Mouse (Mus musculus): ENCODE data around the gene Psg19. TPM values are rescaled to one million over a fixed set of nuclear protein-coding genes. Genes with fewer than 3 reads are reported as not detected.
"Not testable (repeated sequence)": the region's sequence is repeated elsewhere in the genome, so short reads cannot be mapped to it uniquely, and the experiment has no call there.

The Psg19 gene
- polyA plus RNA-seq, 1 experiment from 2014 or later = not detected

DNA sequence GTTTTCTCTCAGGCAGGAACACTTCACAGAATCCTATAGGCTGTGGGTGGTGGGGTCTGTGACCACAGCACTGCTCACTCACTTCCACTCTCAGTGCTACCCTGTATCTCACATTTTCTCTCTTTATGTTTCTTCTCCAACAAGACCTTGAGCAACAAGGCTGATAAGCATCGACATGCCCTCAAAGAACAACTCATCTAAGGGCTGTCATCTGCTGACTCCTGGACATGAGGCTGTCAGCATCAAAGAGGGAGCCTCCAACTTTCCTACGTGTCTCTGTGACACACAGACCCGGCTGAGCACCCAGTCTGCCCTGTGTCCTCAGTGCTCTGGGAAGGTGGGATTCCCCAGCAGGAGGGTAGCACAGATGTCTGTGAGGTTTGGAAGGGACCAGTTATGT lies 23.2 kb upstream of the Psg19 start, which contains the start of gene Psg17:
Gene Psg17, minus strand, starts transcription at position 101 of the 400 bp plus-strand sequence.
- no peaks in the 10 kb centered on the region for H3K9me3 ChIP-seq (replicated peaks; ENCODE audit: control insufficient read depth, low read length)
- WGBS = 47% methylated on average over 3 of the region's 3 CpGs
- no peak within 1 kb of the TSS for H3K4me3 ChIP-seq (ENCODE audit: low read length)
- no peak within 1 kb of the TSS for H3K27ac ChIP-seq (ENCODE audit: low read length)
- H3K4me1 ChIP-seq (ENCODE audit: control insufficient read depth, insufficient read depth, low read length) = no peaks in the 10 kb centered on the region
- no peaks in the 10 kb centered on the region for H3K36me3 ChIP-seq (ENCODE audit: control insufficient read depth, insufficient read depth)
- H3K27me3 ChIP-seq (ENCODE audit: control insufficient read depth, insufficient read depth, low read length) = no peaks in the 10 kb centered on the region
- H3K4me2 ChIP-seq (ENCODE audit: low read depth, low read length) = no peak within 1 kb of the TSS
- no peak for ATAC-seq (replicated peaks; ENCODE audit: extremely low read depth, insufficient read depth, low FRiP score)
- H3K9ac ChIP-seq (ENCODE audit: low read length) = no peak within 1 kb of the TSS

DNA sequence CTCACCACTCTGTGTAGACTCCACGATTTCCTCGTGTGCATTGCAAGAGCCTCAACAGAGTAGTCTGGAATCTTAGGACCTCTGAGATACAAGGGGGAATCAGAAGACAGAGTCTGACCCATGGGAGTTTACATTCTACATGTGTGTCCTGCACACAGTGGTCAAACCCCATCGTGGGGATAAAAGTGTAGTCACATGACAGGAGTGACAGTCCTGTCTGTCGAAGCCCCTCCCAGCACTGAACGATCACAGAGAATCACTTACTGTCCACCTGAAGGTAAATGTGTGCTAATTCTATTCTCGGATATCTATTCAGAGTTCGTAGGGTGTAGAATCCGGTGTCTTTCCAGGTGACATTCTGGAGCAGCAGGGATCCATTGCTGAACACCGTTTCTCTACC lies 20.0 kb upstream of the Psg19 start:
- H3K4me3 ChIP-seq (ENCODE audit: low read length) = no peak overlapping the region
- no peak overlapping the region for H3K27ac ChIP-seq (ENCODE audit: low read length)
- no peaks in the 10 kb centered on the region for H3K27me3 ChIP-seq (ENCODE audit: control insufficient read depth, insufficient read depth, low read length)
- H3K9ac ChIP-seq (ENCODE audit: low read length) = no peak overlapping the region
- ATAC-seq (replicated peaks; ENCODE audit: extremely low read depth, insufficient read depth, low FRiP score) = no peak
- no peaks in the 10 kb centered on the region for H3K4me1 ChIP-seq (ENCODE audit: control insufficient read depth, insufficient read depth, low read length)
- H3K4me2 ChIP-seq (ENCODE audit: low read depth, low read length) = no peak overlapping the region
- 77% methylated on average over 9 of the region's 9 CpGs for WGBS
- H3K36me3 ChIP-seq (ENCODE audit: control insufficient read depth, insufficient read depth) = no peaks in the 10 kb centered on the region
- no peaks in the 10 kb centered on the region for H3K9me3 ChIP-seq (replicated peaks; ENCODE audit: control insufficient read depth, low read length)

GRCm38 (mm10) chr7:18803526-18803925 lies 5.2 kb upstream of the Psg19 start:
- no peaks in the 10 kb centered on the region for H3K27me3 ChIP-seq (ENCODE audit: control insufficient read depth, insufficient read depth, low read length)
- no peak overlapping the region for H3K4me2 ChIP-seq (ENCODE audit: low read depth, low read length)
- H3K4me1 ChIP-seq (ENCODE audit: control insufficient read depth, insufficient read depth, low read length) = no peaks in the 10 kb centered on the region
- no peak for ATAC-seq (replicated peaks; ENCODE audit: extremely low read depth, insufficient read depth, low FRiP score)
- H3K27ac ChIP-seq (ENCODE audit: low read length) = no peak overlapping the region
- no peak overlapping the region for H3K4me3 ChIP-seq (ENCODE audit: low read length)
- no peak overlapping the region for H3K9ac ChIP-seq (ENCODE audit: low read length)
- H3K36me3 ChIP-seq (ENCODE audit: control insufficient read depth, insufficient read depth) = no peaks in the 10 kb centered on the region
- no peaks in the 10 kb centered on the region for H3K9me3 ChIP-seq (replicated peaks; ENCODE audit: control insufficient read depth, low read length)

DNA sequence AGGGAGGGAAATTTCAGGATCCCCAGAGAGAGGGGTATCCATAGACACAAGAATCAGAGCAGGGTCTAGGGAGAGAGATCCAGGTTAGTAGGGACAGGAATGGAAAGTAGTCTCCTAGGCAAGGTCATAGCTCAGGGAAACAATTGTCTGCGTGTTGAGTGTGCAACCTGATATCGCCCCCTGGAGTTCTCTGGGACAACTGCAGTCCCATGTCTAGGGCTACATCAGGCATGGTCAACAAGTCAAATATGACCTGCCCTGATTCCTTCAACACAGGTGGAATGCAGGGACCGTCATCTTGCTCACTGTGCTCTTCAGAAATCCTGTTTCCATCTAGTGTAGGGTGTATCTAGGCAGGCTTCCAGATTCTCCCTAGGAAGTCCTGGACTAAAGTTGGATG lies 809 bp upstream of the Psg19 start:
- H3K27me3 ChIP-seq (ENCODE audit: control insufficient read depth, insufficient read depth, low read length) = no peaks in the 10 kb centered on the region
- H3K4me3 ChIP-seq (ENCODE audit: low read length) = no peak overlapping the region
- H3K36me3 ChIP-seq (ENCODE audit: control insufficient read depth, insufficient read depth) = no peaks in the 10 kb centered on the region
- H3K9ac ChIP-seq (ENCODE audit: low read length) = no peak overlapping the region
- H3K4me1 ChIP-seq (ENCODE audit: control insufficient read depth, insufficient read depth, low read length) = no peaks in the 10 kb centered on the region
- no peak overlapping the region for H3K4me2 ChIP-seq (ENCODE audit: low read depth, low read length)
- no peaks in the 10 kb centered on the region for H3K9me3 ChIP-seq (replicated peaks; ENCODE audit: control insufficient read depth, low read length)
- no peak overlapping the region for H3K27ac ChIP-seq (ENCODE audit: low read length)
- 42% methylated on average over 3 of the region's 3 CpGs for WGBS
- no peak for ATAC-seq (replicated peaks; ENCODE audit: extremely low read depth, insufficient read depth, low FRiP score)

GRCm38 (mm10) chr7:18790671-18791070 lies 7.6 kb downstream of the Psg19 start:
- not testable (repeated sequence) for H3K9ac ChIP-seq (ENCODE audit: low read length); H3K36me3 ChIP-seq (ENCODE audit: control insufficient read depth, insufficient read depth); H3K9me3 ChIP-seq (replicated peaks; ENCODE audit: control insufficient read depth, low read length); H3K27me3 ChIP-seq (ENCODE audit: control insufficient read depth, insufficient read depth, low read length); H3K4me2 ChIP-seq (ENCODE audit: low read depth, low read length); H3K4me3 ChIP-seq (ENCODE audit: low read length); H3K27ac ChIP-seq (ENCODE audit: low read length); H3K4me1 ChIP-seq (ENCODE audit: control insufficient read depth, insufficient read depth, low read length); ATAC-seq (replicated peaks; ENCODE audit: extremely low read depth, insufficient read depth, low FRiP score)

DNA sequence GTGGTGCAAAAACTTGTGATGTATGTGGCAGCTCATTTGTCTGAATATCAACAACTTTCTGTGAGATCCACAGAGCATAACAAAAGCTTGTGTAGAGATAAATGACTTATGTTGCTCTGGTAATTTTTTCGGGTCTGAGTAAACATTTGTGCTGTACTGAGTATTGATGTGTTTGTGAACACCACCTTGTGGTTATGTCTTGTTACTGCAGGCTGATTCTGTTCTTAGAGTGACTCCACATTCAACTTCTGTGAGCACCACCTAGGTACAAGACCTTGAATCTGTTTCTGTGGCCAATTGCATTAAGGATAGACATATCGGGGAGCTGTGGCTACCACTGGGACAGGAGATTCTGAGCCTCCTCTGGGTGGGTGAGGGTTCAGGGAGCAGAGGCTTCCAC lies 17.0 kb downstream of the Psg19 start:
- H3K36me3 ChIP-seq (ENCODE audit: control insufficient read depth, insufficient read depth); H3K27ac ChIP-seq (ENCODE audit: low read length); H3K4me1 ChIP-seq (ENCODE audit: control insufficient read depth, insufficient read depth, low read length); ATAC-seq (replicated peaks; ENCODE audit: extremely low read depth, insufficient read depth, low FRiP score); H3K27me3 ChIP-seq (ENCODE audit: control insufficient read depth, insufficient read depth, low read length); H3K4me2 ChIP-seq (ENCODE audit: low read depth, low read length); H3K4me3 ChIP-seq (ENCODE audit: low read length); H3K9ac ChIP-seq (ENCODE audit: low read length); H3K9me3 ChIP-seq (replicated peaks; ENCODE audit: control insufficient read depth, low read length): not testable (repeated sequence)
- WGBS = 48% methylated on average over 2 of the region's 2 CpGs

DNA sequence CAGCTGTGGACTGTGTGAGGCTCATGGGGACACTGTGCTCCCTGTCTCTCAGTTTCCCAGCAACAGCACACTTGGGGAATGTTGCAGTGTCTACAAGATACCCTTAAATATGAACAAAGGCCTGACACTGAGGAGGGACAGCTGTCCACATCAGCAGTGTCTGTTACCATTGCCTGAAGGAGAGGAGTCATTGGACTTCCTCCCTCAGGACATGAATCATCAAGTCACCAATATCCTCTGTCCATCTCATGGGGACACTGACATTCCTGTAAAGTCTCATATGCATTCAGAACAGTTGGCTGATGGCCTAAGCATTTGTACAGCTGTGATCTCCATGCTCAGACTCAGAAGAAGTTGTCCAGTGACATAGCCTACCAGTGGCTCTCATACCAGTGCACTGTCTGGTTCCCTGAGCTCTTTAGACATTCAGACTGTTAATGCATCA lies 19.0 kb downstream of the Psg19 start:
- Histone ChIP-seq H3K36me3 (ENCODE audit: control insufficient read depth, insufficient read depth) (no peaks in the 10 kb centered on the region), H3K9ac (ENCODE audit: low read length) (no peak overlapping the region), H3K27me3 (ENCODE audit: control insufficient read depth, insufficient read depth, low read length) (no peaks in the 10 kb centered on the region), H3K4me2 (ENCODE audit: low read depth, low read length) (no peak overlapping the region), H3K4me3 (ENCODE audit: low read length) (no peak overlapping the region), H3K9me3 (replicated peaks; ENCODE audit: control insufficient read depth, low read length) (no peaks in the 10 kb centered on the region), H3K4me1 (ENCODE audit: control insufficient read depth, insufficient read depth, low read length) (no peaks in the 10 kb centered on the region), H3K27ac (ENCODE audit: low read length) (peak overlapping the region; percentile 63; the same call in 1 of the 2 replicates)
- ATAC-seq (replicated peaks; ENCODE audit: extremely low read depth, insufficient read depth, low FRiP score) = peak; percentile 70

DNA sequence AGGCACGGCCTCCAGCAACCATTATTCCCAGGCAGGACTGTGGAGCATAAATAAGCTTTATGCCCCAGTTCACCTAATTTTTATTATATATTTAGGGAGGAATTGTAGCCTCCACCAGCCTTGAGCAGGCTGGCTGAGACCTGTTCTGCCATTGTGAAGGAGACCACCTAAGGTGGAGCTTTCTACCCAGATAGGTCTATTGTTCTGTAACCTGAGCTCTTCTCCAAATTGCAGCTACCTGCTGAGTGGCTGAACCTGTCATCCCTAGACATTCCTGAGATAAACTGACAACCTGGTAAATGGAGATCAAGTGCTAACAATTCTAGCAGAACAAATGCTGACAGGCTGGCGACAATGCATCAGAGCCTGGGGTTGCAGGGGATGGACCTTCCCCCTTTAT lies 35.4 kb downstream of the Psg19 start:
- not testable (repeated sequence) for ATAC-seq (replicated peaks; ENCODE audit: extremely low read depth, insufficient read depth, low FRiP score); H3K27me3 ChIP-seq (ENCODE audit: control insufficient read depth, insufficient read depth, low read length); H3K27ac ChIP-seq (ENCODE audit: low read length); H3K4me1 ChIP-seq (ENCODE audit: control insufficient read depth, insufficient read depth, low read length); H3K4me2 ChIP-seq (ENCODE audit: low read depth, low read length); H3K9ac ChIP-seq (ENCODE audit: low read length); H3K36me3 ChIP-seq (ENCODE audit: control insufficient read depth, insufficient read depth); H3K4me3 ChIP-seq (ENCODE audit: low read length); H3K9me3 ChIP-seq (replicated peaks; ENCODE audit: control insufficient read depth, low read length)
- WGBS = no CpG with 5 or more reads among the region's 2 CpGs

GRCm38 (mm10) chr7:18760152-18760551 lies 38.2 kb downstream of the Psg19 start:
- H3K27me3 ChIP-seq (ENCODE audit: control insufficient read depth, insufficient read depth, low read length); H3K4me3 ChIP-seq (ENCODE audit: low read length); H3K27ac ChIP-seq (ENCODE audit: low read length); H3K9me3 ChIP-seq (replicated peaks; ENCODE audit: control insufficient read depth, low read length); H3K4me1 ChIP-seq (ENCODE audit: control insufficient read depth, insufficient read depth, low read length); H3K9ac ChIP-seq (ENCODE audit: low read length); H3K36me3 ChIP-seq (ENCODE audit: control insufficient read depth, insufficient read depth); ATAC-seq (replicated peaks; ENCODE audit: extremely low read depth, insufficient read depth, low FRiP score); H3K4me2 ChIP-seq (ENCODE audit: low read depth, low read length): not testable (repeated sequence)
- 81% methylated on average over 7 of the region's 7 CpGs for WGBS

GRCm38 (mm10) chr7:18749896-18750477 lies 48.3 kb downstream of the Psg19 start:
- 49% methylated on average over 11 of the region's 13 CpGs for WGBS
- not testable (repeated sequence) for H3K27me3 ChIP-seq (ENCODE audit: control insufficient read depth, insufficient read depth, low read length); H3K4me3 ChIP-seq (ENCODE audit: low read length); H3K36me3 ChIP-seq (ENCODE audit: control insufficient read depth, insufficient read depth); H3K4me2 ChIP-seq (ENCODE audit: low read depth, low read length); H3K9ac ChIP-seq (ENCODE audit: low read length); H3K4me1 ChIP-seq (ENCODE audit: control insufficient read depth, insufficient read depth, low read length); H3K9me3 ChIP-seq (replicated peaks; ENCODE audit: control insufficient read depth, low read length); H3K27ac ChIP-seq (ENCODE audit: low read length)
- ATAC-seq (replicated peaks; ENCODE audit: extremely low read depth, insufficient read depth, low FRiP score) = peak; percentile 58
